Mouse (Mus musculus) erythroid progenitor cell, adult 5-6 weeks (primary cell): Measurements from ENCODE around the gene Clec12b. TPM values are rescaled to one million over a fixed set of nuclear protein-coding genes. Genes with fewer than 3 reads are reported as not detected.
"Not testable (repeated sequence)": the region's sequence is repeated elsewhere in the genome, so short reads cannot be mapped to it uniquely, and the experiment has no call there.

Source experiments
- ATAC-seq: replicated peaks from 2 replicates; pipeline ENCODE4 v1.8.0; 2016; ENCODE audit warnings: moderate number of reproducible peaks, mild to moderate bottlenecking, moderate TSS enrichment, inconsistent platforms; ENCODE audit not compliant: poor library complexity, low FRiP score, severe bottlenecking
- total RNA-seq, 2 experiments: library from RNA; stranded (forward) in 1 of 2; stranded (reverse) in 1 of 2; fragments of 150-400 nt in 1 of 2; fragments of 186-747, 209-891 nt in 1 of 2; gene quantifications; 2 replicates each; pipeline versions ENCODE4 v1.2.3 to v1.2.4; 2015 to 2017; ENCODE audit warnings: low replicate concordance in 2 of 2

The Clec12b gene
- total RNA-seq, 2 experiments from 2014 or later: not detected

- no peak for ATAC-seq
These were observed 10.7 kb downstream of the Clec12b start for GRCm38 (mm10) chr6:129374937-129375471.

- no peak for ATAC-seq
These were observed 16.1 kb downstream of the Clec12b start for GRCm38 (mm10) chr6:129369374-129370132.

- ATAC-seq: peak; percentile 52
These were observed 19.7 kb downstream of the Clec12b start for GRCm38 (mm10) chr6:129365959-129366359.

GRCm38 (mm10) chr6:129363942-129364341, 21.7 kb downstream of the Clec12b start:
- no peak for ATAC-seq

- ATAC-seq: no peak
These were observed 26.2 kb downstream of the Clec12b start for GRCm38 (mm10) chr6:129359515-129359914.

- no peak for ATAC-seq
These were observed 29.2 kb downstream of the Clec12b start for GRCm38 (mm10) chr6:129356430-129356829.

GRCm38 (mm10) chr6:129355774-129356173, 29.9 kb downstream of the Clec12b start:
- no peak for ATAC-seq

GRCm38 (mm10) chr6:129351091-129351490, 34.6 kb downstream of the Clec12b start:
- ATAC-seq: no peak

- no peak for ATAC-seq
These were observed 35.9 kb downstream of the Clec12b start for GRCm38 (mm10) chr6:129349524-129350352.

- ATAC-seq: no peak
These were observed 41.3 kb downstream of the Clec12b start for GRCm38 (mm10) chr6:129344408-129344807.

- not testable (repeated sequence) for ATAC-seq
These were observed 43.3 kb downstream of the Clec12b start, which contains the start of gene Clec12a for GRCm38 (mm10) chr6:129342391-129342790. Gene Clec12a (plus strand): TSS chr6:129342691.

- no peak for ATAC-seq
These were observed 47.9 kb downstream of the Clec12b start for GRCm38 (mm10) chr6:129337751-129338150.

GRCm38 (mm10) chr6:129333674-129334078, 52.0 kb downstream of the Clec12b start:
- ATAC-seq: no peak

GRCm38 (mm10) chr6:129331610-129332009, 54.1 kb downstream of the Clec12b start, which contains the start of gene 4922502D21Rik:
Gene 4922502D21Rik (minus strand): TSS chr6:129331796.
- ATAC-seq: no peak

- no peak for ATAC-seq
These were observed 59.0 kb downstream of the Clec12b start for GRCm38 (mm10) chr6:129326568-129327150.

- ATAC-seq: no peak
These were observed 59.7 kb downstream of the Clec12b start for GRCm38 (mm10) chr6:129326016-129326415.
